Mouse (Mus musculus): ENCODE measurements around the gene Hivep3. TPM values are rescaled to one million over a fixed set of nuclear protein-coding genes. Genes with fewer than 3 reads are reported as not detected.

Gene Hivep3
- total and polyA plus RNA-seq, 3 experiments: 14.4 to 32.3 (median 21.2) TPM

GRCm38 (mm10) chr4:120116312-120116711, 382.7 kb downstream of the Hivep3 start:
- H3K4me3 ChIP-seq (replicated peaks in 1 of 3; ENCODE audit: low read depth in 2 of 3, low read length in 2 of 3, poor library complexity in 1 of 3): no peak overlapping the region
- no peaks in the 10 kb centered on the region for H3K79me2 ChIP-seq (replicated peaks; ENCODE audit: control insufficient read depth, extremely low read depth, insufficient read depth, poor library complexity, severe bottlenecking)
- in situ Hi-C loops (cut with MboI; ENCODE audit: low pct_ligation_motif_present, low pct_unique_long_range_greater_than_20kb, low sequenced_read_pairs) (no loop called here), dilution Hi-C loops (cut with MboI; ENCODE audit: extremely low pct_ligation_motif_present, extremely low pct_unique_long_range_greater_than_20kb, low sequenced_read_pairs) (no loop called here)
- H3K4me2 ChIP-seq (ENCODE audit: insufficient read depth, low read depth, poor library complexity, severe bottlenecking): no peak overlapping the region
- no peak overlapping the region for H3K9ac ChIP-seq (ENCODE audit: insufficient read depth, low read depth)
- peaks cover 15% of the 10 kb centered on the region for H3K9me3 ChIP-seq (replicated peaks; ENCODE audit: low read length)
- DNase-seq (ENCODE audit: extremely low read depth): no peak
- H3K27ac ChIP-seq (ENCODE audit: insufficient read depth, low read depth): no peak overlapping the region
- no peaks in the 10 kb centered on the region for H3K27me3 ChIP-seq (replicated peaks)
- H3K4me1 ChIP-seq (ENCODE audit: control insufficient read depth in 1 of 2, insufficient read depth in 2 of 2): peaks cover 0 to 15% of the 10 kb centered on the region in 2 experiments; a peak in 2 of 4 replicates
- TF ChIP-seq MEF2A (IDR thresholded peaks at IDR 0.05; ENCODE audit: borderline replicate concordance, low read depth, low read length) (no peak), MXI1 (IDR thresholded peaks at IDR 0.05; ENCODE audit: low read depth, low read length) (no peak), KAT2A (IDR thresholded peaks at IDR 0.05; ENCODE audit: insufficient replicate concordance, low read length) (no peak), SMC3 (IDR thresholded peaks at IDR 0.05; ENCODE audit: low read depth, low read length) (no peak), ELF1 (IDR thresholded peaks at IDR 0.05; ENCODE audit: low read depth, low read length) (no peak), BHLHE40 (IDR thresholded peaks at IDR 0.05; ENCODE audit: low read depth, low read length) (no peak), MAX (IDR thresholded peaks at IDR 0.05; ENCODE audit: low read length) (no peak), USF2 (conservative IDR thresholded peaks at IDR 0.05; ENCODE audit: low read depth, low read length) (no peak), EP300 (IDR thresholded peaks at IDR 0.05; ENCODE audit: low read length) (no peak), POLR2A (IDR thresholded peaks at IDR 0.05; ENCODE audit: low read depth, low read length) (no peak), NELFE (IDR thresholded peaks at IDR 0.05; ENCODE audit: low read depth, low read length) (no peak), MAFK (IDR thresholded peaks at IDR 0.05; ENCODE audit: insufficient replicate concordance, low read length) (no peak), ZMIZ1 (IDR thresholded peaks at IDR 0.05; ENCODE audit: low read depth, low read length) (no peak), IRF4 (IDR thresholded peaks at IDR 0.05; ENCODE audit: low read depth, low read length) (no peak), SIN3A (IDR thresholded peaks at IDR 0.05; ENCODE audit: low read length) (no peak), ZC3H11A (IDR thresholded peaks at IDR 0.05; ENCODE audit: low read depth, low read length) (no peak), RAD21 (IDR thresholded peaks at IDR 0.05; ENCODE audit: low read depth, low read length) (no peak), JUN (IDR thresholded peaks at IDR 0.05; ENCODE audit: insufficient read depth, low read depth, low read length) (no peak), CTCF (conservative IDR thresholded peaks at IDR 0.05 in 1 of 2, IDR thresholded peaks at IDR 0.05 in 1 of 2; ENCODE audit: low read depth in 2 of 2, low read length in 2 of 2) (no peak), CHD2 (IDR thresholded peaks at IDR 0.05; ENCODE audit: low read length) (no peak)
- H3K36me3 ChIP-seq (replicated peaks in 1 of 2; ENCODE audit: control insufficient read depth in 1 of 2, insufficient read depth in 1 of 2, low read length in 1 of 2): peaks cover 30 to 81% of the 10 kb centered on the region in 2 experiments

DNA sequence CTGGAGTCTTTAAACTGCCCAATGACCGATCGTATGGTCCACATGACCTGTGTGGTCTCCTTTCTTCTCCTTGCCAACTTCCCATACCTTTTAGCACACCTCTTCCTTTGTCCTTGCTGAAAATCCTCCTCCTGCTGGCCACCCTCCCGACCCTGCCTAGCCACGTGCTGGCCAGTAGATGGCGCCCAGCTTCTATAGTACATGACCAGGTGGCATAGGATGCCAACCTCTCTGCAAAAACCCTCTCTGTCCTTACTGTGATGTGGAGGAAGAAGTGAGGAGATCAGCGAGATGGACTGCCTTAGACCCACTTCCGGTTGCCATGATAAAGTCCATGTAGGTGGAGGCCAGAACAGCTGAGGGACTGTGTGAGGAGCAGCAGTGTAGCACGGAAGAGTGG, 386.7 kb downstream of the Hivep3 start:
- no peak overlapping the region for H3K9ac ChIP-seq (ENCODE audit: insufficient read depth, low read depth)
- in situ Hi-C loops (cut with MboI; ENCODE audit: low pct_ligation_motif_present, low pct_unique_long_range_greater_than_20kb, low sequenced_read_pairs) (loop anchor here (10.0 kb wide), 1 partner anchor 205 kb away; no protein-coding TSS in a partner anchor), dilution Hi-C loops (cut with MboI; ENCODE audit: extremely low pct_ligation_motif_present, extremely low pct_unique_long_range_greater_than_20kb, low sequenced_read_pairs) (no loop called here)
- no peak overlapping the region for H3K4me2 ChIP-seq (ENCODE audit: insufficient read depth, low read depth, poor library complexity, severe bottlenecking)
- H3K4me1 ChIP-seq (ENCODE audit: control insufficient read depth in 1 of 2, insufficient read depth in 2 of 2): peaks cover 0 to 29% of the 10 kb centered on the region in 2 experiments; a peak in 2 of 4 replicates
- peaks cover 47 to 95% of the 10 kb centered on the region in 2 experiments for H3K36me3 ChIP-seq (replicated peaks in 1 of 2; ENCODE audit: control insufficient read depth in 1 of 2, insufficient read depth in 1 of 2, low read length in 1 of 2)
- H3K27ac ChIP-seq (ENCODE audit: insufficient read depth, low read depth): no peak overlapping the region
- no peak overlapping the region for H3K4me3 ChIP-seq (replicated peaks in 1 of 3; ENCODE audit: low read depth in 2 of 3, low read length in 2 of 3, poor library complexity in 1 of 3)
- no peaks in the 10 kb centered on the region for H3K79me2 ChIP-seq (replicated peaks; ENCODE audit: control insufficient read depth, extremely low read depth, insufficient read depth, poor library complexity, severe bottlenecking)
- DNase-seq (ENCODE audit: extremely low read depth): peak; percentile 53
- peaks cover 15% of the 10 kb centered on the region for H3K9me3 ChIP-seq (replicated peaks; ENCODE audit: low read length)
- no peak for TF ChIP-seq NELFE (IDR thresholded peaks at IDR 0.05; ENCODE audit: low read depth, low read length)
- TF ChIP-seq MYC (IDR thresholded peaks at IDR 0.05; ENCODE audit: low read depth, low read length): no peak
- TF ChIP-seq RCOR1 (conservative IDR thresholded peaks at IDR 0.05; ENCODE audit: low read depth, low read length): no peak
- TF ChIP-seq MAX (IDR thresholded peaks at IDR 0.05; ENCODE audit: low read length): peak; percentile 85
- peak; percentile 60 for TF ChIP-seq SMC3 (IDR thresholded peaks at IDR 0.05; ENCODE audit: low read depth, low read length)
- peak; percentile 60 for TF ChIP-seq RAD21 (IDR thresholded peaks at IDR 0.05; ENCODE audit: low read depth, low read length)
- peak; percentile 61 to 85; a peak in 3 of 4 replicates for TF ChIP-seq CTCF (conservative IDR thresholded peaks at IDR 0.05 in 1 of 2, IDR thresholded peaks at IDR 0.05 in 1 of 2; ENCODE audit: low read depth in 2 of 2, low read length in 2 of 2)
- 0 out of 2 replicates have a peak, but pooled peaks have one; percentile 11 for TF ChIP-seq ZC3H11A (IDR thresholded peaks at IDR 0.05; ENCODE audit: low read depth, low read length)
- no peaks in the 10 kb centered on the region for H3K27me3 ChIP-seq (replicated peaks)
